Mouse (Mus musculus) hindbrain, embryonic 15.5 days (tissue): ENCODE measurements around the gene Arl13a. TPM values are rescaled to one million over a fixed set of nuclear protein-coding genes. Genes with fewer than 3 reads are reported as not detected.

ENCODE experiments used
- ATAC-seq: fragments of 200-750 bp; cut with Nextera tagmentation; 2 replicates; pipeline ENCODE4 v1.8.0; 2017; ENCODE audit warnings: low read depth, moderate number of reproducible peaks, moderate TSS enrichment; ENCODE audit not compliant: low FRiP score
- H3K27ac ChIP-seq: fragments of 300-500 bp; sonication (generic); replicated peaks from 2 replicates; pipeline ENCODE4 v1.5.1; 2015; ENCODE audit warnings: mild to moderate bottlenecking, inconsistent platforms
- H3K27me3 ChIP-seq: fragments of 300-500 bp; sonication (generic); 2 replicates; pipeline ENCODE4 v1.6.1; 2015; ENCODE audit warnings: control low read depth, inconsistent platforms
- H3K36me3 ChIP-seq: fragments of 300-500 bp; sonication (generic); 2 replicates; pipeline ENCODE4 v1.6.1; 2015; ENCODE audit warnings: control low read depth, inconsistent platforms
- H3K4me1 ChIP-seq: fragments of 300-500 bp; sonication (generic); replicated peaks from 2 replicates; pipeline ENCODE4 v1.6.1; 2015; ENCODE audit warnings: control low read depth, inconsistent platforms
- H3K4me2 ChIP-seq: fragments of 300-500 bp; sonication (generic); 2 replicates; pipeline ENCODE4 v1.6.1; 2015; ENCODE audit warnings: moderate library complexity, mild to moderate bottlenecking, inconsistent platforms
- H3K4me3 ChIP-seq: fragments of 300-500 bp; sonication (generic); 2 replicates; pipeline ENCODE4 v1.5.1; 2015; ENCODE audit warnings: mild to moderate bottlenecking, inconsistent platforms
- H3K9ac ChIP-seq: fragments of 300-500 bp; sonication (generic); 2 replicates; pipeline ENCODE4 v1.6.1; 2015; ENCODE audit warnings: inconsistent platforms
- H3K9me3 ChIP-seq: fragments of 300-500 bp; sonication (generic); 2 replicates; pipeline ENCODE4 v1.6.1; 2016; ENCODE audit warnings: control low read depth, inconsistent platforms
- WGBS: fragments of 180-500 bp; shearing (Covaris S2); methylation state at CpG from one replicate; pipeline ENCODE4 v1.1.7; 2015; 5-methylcytosine and 5-hydroxymethylcytosine counted together
- polyA plus RNA-seq: library from polyadenylated mRNA; unstranded; fragments of >200 nt; fragmentation: Nextera tagmentation; extraction: Ambion mirVana; gene quantifications from 2 replicates; pipeline ENCODE4 v1.2.1, GENCODE M21; 2015

Gene Arl13a
- polyA plus RNA-seq, 1 experiment from 2014 or later = not detected

DNA sequence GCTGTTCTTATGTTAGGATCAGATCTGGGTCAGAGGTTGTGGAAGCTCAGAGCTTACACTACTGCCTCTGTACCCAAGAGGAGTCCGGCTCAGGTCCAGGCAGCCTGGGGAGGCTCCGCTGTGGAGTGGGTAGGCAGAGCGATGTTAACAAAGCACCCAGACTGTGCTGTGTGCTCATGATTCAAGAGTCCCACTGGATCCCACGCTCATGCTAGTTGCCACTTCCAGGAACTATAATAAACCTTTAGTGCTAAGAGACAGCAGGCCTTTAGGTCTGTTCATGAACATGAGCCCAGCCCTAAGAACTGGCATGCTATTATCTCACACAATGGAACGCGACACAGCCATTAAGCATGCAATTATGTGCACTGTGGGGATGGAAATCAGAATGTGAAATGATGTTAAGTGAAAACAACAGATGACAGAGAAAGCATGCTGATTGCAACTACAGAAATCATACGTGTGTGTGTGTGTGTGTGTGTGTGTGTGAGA, 23.9 kb downstream of the Arl13a start:
- H3K27me3 ChIP-seq = no peaks in the 10 kb centered on the region
- no peak overlapping the region for H3K4me2 ChIP-seq
- no peaks in the 10 kb centered on the region for H3K36me3 ChIP-seq
- no peak overlapping the region for H3K9ac ChIP-seq
- no peak overlapping the region for H3K27ac ChIP-seq
- no peak for ATAC-seq
- H3K4me3 ChIP-seq = no peak overlapping the region
- no peaks in the 10 kb centered on the region for H3K4me1 ChIP-seq
- 63% methylated on average over 7 of the region's 7 CpGs for WGBS
- H3K9me3 ChIP-seq = no peaks in the 10 kb centered on the region

DNA sequence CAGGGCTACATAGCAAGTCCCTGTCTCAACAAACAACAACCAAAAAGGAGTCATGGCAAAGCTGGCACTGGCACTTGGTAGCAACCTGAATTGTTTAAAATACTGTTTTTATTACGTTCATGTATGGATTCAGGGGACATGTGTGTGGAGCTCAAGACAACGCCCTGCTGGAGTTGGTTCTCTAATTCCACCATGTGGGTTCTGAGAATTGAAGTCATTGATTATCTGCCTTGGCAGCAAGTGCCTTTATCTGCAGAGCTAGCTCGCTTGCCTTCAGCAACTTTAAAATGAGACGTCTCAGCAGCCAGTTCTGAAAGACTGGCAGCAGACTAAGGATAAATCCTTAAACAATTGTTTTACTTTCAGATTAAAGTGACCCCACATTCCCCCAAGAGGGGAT, 30.9 kb downstream of the Arl13a start:
- no peak for ATAC-seq
- no peak overlapping the region for H3K9ac ChIP-seq
- no peaks in the 10 kb centered on the region for H3K36me3 ChIP-seq
- 57% methylated on average over 4 of the region's 4 CpGs for WGBS
- no peaks in the 10 kb centered on the region for H3K27me3 ChIP-seq
- H3K4me2 ChIP-seq = no peak overlapping the region
- no peak overlapping the region for H3K27ac ChIP-seq
- no peak overlapping the region for H3K4me3 ChIP-seq
- no peaks in the 10 kb centered on the region for H3K4me1 ChIP-seq
- H3K9me3 ChIP-seq = no peaks in the 10 kb centered on the region

DNA sequence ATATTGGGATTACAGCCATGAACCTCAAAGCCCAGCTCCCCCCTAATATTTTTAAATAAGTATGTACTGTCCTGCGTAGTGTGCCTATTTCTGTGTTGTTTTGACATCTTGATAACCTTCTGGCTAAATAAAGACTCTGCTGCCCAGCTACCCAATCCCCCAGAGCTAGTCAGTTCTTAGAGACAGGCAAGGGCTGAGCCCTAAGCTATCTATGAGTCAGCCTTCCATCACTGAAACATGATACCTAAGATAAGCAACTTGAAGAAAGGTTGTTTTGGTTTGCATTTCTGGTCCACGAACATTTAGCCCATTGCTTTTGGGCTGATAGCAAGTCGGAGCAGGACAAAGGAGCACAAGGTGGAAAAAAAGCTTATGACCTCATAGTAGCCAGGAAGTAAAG, 33.3 kb downstream of the Arl13a start:
- 83% methylated on average over 3 of the region's 3 CpGs for whole genome bisulfite sequencing
- H3K27me3 ChIP-seq = no peaks in the 10 kb centered on the region
- no peaks in the 10 kb centered on the region for H3K36me3 ChIP-seq
- no peak overlapping the region for H3K27ac ChIP-seq
- ATAC-seq = no peak
- H3K9me3 ChIP-seq = no peaks in the 10 kb centered on the region
- no peak overlapping the region for H3K4me2 ChIP-seq
- no peak overlapping the region for H3K4me3 ChIP-seq
- no peak overlapping the region for H3K9ac ChIP-seq
- H3K4me1 ChIP-seq = no peaks in the 10 kb centered on the region

DNA sequence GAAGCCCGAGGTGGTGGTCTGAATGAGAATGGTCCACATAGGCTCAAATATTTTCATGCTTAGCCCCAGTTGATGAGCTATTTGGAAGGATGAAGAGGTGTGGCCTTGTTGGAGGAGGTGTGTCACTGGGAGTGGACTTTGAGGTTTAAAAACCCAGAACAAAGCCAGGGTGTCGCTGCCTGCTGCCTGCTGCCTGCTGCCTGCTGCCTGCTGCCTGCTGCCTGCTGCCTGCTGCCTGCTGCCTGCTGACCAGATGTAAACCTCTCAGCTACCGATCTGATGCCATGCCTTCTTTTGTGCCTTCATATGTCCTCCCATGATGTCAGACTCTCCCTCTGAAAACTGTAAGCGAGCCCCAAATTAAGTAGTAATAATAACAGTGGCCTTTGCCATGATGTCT, 34.6 kb downstream of the Arl13a start, which contains the start of gene Nox1:
Nox1 (minus strand) TSS at position 101 of the 400 bp plus-strand sequence.
- Histone ChIP-seq H3K4me3 (no peak within 1 kb of the TSS), H3K27ac (no peak within 1 kb of the TSS), H3K9me3 (no peaks in the 10 kb centered on the region), H3K4me1 (no peaks in the 10 kb centered on the region), H3K36me3 (no peaks in the 10 kb centered on the region), H3K9ac (no peak within 1 kb of the TSS), H3K4me2 (no peak within 1 kb of the TSS), H3K27me3 (no peaks in the 10 kb centered on the region)
- WGBS = 78% methylated on average over 4 of the region's 4 CpGs
- no peak for ATAC-seq

DNA sequence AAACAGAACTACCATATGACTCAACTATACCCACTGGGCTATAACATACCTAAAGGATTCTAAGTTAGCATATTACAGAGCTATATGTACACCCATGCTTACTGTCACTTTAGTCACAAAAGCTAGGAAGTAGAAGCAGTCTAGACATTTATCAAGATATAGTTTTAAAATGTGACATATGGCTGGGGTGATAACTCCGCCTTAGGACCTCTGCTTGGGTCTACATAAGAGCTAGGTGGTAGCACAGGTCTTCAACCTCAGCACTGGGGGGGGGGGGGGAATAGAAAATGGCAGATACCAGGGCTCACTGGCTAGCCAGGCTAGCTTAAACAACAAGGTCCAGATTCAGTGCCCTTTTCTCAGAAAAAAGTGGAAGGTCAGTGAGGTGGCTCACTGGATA, 45.7 kb downstream of the Arl13a start:
- no peaks in the 10 kb centered on the region for H3K4me1 ChIP-seq
- no peak overlapping the region for H3K27ac ChIP-seq
- 87% methylated on average over 1 of the region's 1 CpGs for WGBS
- H3K4me2 ChIP-seq = no peak overlapping the region
- H3K4me3 ChIP-seq = no peak overlapping the region
- ATAC-seq = no peak
- H3K9ac ChIP-seq = no peak overlapping the region
- no peaks in the 10 kb centered on the region for H3K9me3 ChIP-seq
- H3K27me3 ChIP-seq = no peaks in the 10 kb centered on the region
- H3K36me3 ChIP-seq = no peaks in the 10 kb centered on the region

DNA sequence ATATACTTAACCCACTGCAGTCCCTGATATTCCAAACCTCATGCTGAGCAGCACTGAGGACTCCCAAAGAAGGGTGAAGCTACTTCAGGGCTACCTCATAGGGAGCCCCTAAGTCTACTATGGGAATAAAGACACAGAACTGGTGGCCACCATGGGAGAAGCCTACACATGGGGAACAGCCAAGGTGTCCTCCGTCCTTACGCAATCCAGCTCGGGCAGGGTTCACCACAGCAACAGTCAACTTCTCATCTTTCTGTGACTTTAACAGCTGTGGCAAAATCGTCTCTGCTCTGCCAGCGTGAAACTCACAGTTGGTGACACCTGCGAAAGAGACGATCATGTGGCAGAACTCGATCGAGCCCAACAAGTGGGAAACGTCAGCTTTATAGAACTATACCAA, 51.0 kb downstream of the Arl13a start:
- Histone ChIP-seq H3K4me2 (no peak overlapping the region), H3K36me3 (no peaks in the 10 kb centered on the region), H3K9me3 (no peaks in the 10 kb centered on the region), H3K27me3 (no peaks in the 10 kb centered on the region), H3K4me1 (no peaks in the 10 kb centered on the region), H3K9ac (no peak overlapping the region), H3K4me3 (no peak overlapping the region), H3K27ac (no peak overlapping the region)
- 94% methylated on average over 10 of the region's 10 CpGs for WGBS
- no peak for ATAC-seq

DNA sequence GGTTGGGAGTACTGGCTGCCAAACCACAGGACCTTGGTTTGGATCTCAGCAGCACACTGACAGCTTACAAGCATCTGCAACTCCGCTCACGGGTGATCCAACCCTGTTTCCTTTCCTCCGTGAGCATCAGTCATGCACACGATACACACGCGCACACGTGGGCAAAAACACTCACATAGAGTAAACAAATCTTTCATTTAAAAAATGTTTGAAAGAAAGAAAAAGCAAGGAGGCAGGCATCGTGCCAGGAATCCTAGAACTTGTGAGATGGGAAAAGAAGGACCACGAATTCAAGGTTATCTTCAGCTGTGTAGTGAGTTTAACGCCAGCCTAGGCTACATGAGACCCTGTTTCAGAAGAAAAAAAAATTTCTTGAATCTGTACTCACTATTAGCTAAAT, 58.6 kb downstream of the Arl13a start:
- no peaks in the 10 kb centered on the region for H3K36me3 ChIP-seq
- H3K9me3 ChIP-seq = no peaks in the 10 kb centered on the region
- 89% methylated on average over 10 of the region's 10 CpGs for WGBS
- H3K27me3 ChIP-seq = no peaks in the 10 kb centered on the region
- H3K4me1 ChIP-seq = no peaks in the 10 kb centered on the region
- ATAC-seq = no peak
- no peak overlapping the region for H3K4me3 ChIP-seq
- H3K9ac ChIP-seq = no peak overlapping the region
- no peak overlapping the region for H3K4me2 ChIP-seq
- no peak overlapping the region for H3K27ac ChIP-seq

DNA sequence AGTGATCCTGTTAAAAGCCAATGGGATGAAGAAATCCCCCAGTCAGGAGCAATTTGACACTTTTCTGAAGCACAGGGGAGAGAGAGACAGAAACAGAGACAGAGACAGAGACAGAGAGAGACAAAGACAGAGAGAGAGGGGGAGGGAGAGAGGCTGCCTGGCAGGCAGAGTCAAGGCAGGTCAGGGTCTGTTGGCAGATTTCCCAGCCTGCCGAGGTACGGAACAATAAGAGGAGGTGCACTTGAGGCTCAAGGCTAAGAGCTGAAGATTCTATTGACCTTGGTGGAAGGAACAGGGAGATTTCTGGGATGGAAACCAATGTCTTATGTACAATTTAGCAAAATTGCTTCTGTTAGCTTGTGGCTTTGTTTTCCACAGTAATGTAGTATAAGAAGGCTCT, 60.9 kb downstream of the Arl13a start:
- Histone ChIP-seq H3K4me1 (no peaks in the 10 kb centered on the region), H3K27me3 (no peaks in the 10 kb centered on the region)
- 51% methylated on average over 2 of the region's 2 CpGs for WGBS

More for the DNA sequence above, 60.9 kb downstream of the Arl13a start:
- ATAC-seq = no peak
- no peaks in the 10 kb centered on the region for H3K36me3 ChIP-seq
- H3K9ac ChIP-seq = no peak overlapping the region
- no peak overlapping the region for H3K4me2 ChIP-seq
- no peak overlapping the region for H3K4me3 ChIP-seq
- H3K27ac ChIP-seq = no peak overlapping the region
- H3K9me3 ChIP-seq = no peaks in the 10 kb centered on the region

Other genes starting within 250 kb of the Arl13a start
- gene Sytl4, start 205.7 kb upstream of the Arl13a start, polyA plus RNA-seq = 0.88 and 0.99 TPM in 2 replicates
- gene Cstf2, start 128.3 kb upstream of the Arl13a start, polyA plus RNA-seq = 63.2 and 68.4 TPM in 2 replicates
- gene Xkrx, start 25.4 kb upstream of the Arl13a start, polyA plus RNA-seq = 0.85 and 0.89 TPM in 2 replicates
- gene Nox1, start 34.5 kb downstream of the Arl13a start, polyA plus RNA-seq = not detected in 2 replicates
- gene Trmt2b, start 89.5 kb downstream of the Arl13a start, polyA plus RNA-seq = 6.7 and 7.3 TPM in 2 replicates
- gene Tmem35a, start 107.7 kb downstream of the Arl13a start, polyA plus RNA-seq = 113 and 114 TPM in 2 replicates
- 6.3 and 8.6 TPM in 2 replicates for gene Cenpi, start 120.6 kb downstream of the Arl13a start, polyA plus RNA-seq
- gene Drp2, start 217.1 kb downstream of the Arl13a start, polyA plus RNA-seq = 16.8 and 19.6 TPM in 2 replicates